Mouse (Mus musculus): ENCODE measurements around the gene Rasgef1b. TPM values are rescaled to one million over a fixed set of nuclear protein-coding genes. Genes with fewer than 3 reads are reported as not detected.
A peak's percentile ranks its signal among the peaks of the same experiment; 100 is the strongest.

Gene Rasgef1b
- polyA plus RNA-seq, 1 experiment from 2014 or later: 25.5 TPM

DNA sequence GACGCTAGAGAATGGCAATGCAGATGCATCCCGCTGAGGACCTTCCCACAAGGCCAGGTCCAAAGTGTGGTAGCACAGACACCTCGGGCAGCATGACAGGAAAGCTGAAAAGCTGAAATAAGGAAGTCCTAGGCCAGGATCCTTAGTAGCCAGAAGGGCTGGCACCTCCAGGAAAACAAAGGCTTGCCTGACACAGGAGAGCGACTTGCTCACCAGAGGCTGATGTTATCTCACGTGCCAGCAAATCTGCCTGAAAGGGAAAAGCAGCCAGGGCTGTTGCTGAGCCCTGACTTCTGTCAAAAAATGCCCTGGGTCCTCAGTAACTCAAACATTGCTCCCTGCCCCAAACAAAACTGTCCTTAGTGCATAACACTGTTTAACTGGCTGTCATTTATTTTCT lies 478.0 kb downstream of the Rasgef1b start:
- H3K4me2 ChIP-seq (ENCODE audit: low read depth, low read length, severe bottlenecking): peak overlapping the region; percentile 82
- H3K9ac ChIP-seq (ENCODE audit: low read length): no peak overlapping the region
- H3K4me3 ChIP-seq (ENCODE audit: low read depth, low read length): peak overlapping the region; percentile 65
- 35% methylated on average over 5 of the region's 5 CpGs for WGBS
- H3K4me1 ChIP-seq (replicated peaks; ENCODE audit: control insufficient read depth, insufficient read depth, low read length): peaks cover 11% of the 10 kb centered on the region
- DNase-seq (ENCODE audit: low spot score) (no peak), ATAC-seq (replicated peaks; ENCODE audit: low FRiP score) (no peak)
- no peaks in the 10 kb centered on the region for H3K9me3 ChIP-seq (ENCODE audit: control insufficient read depth, low read length)
- H3K36me3 ChIP-seq (ENCODE audit: control insufficient read depth, insufficient read depth, low read length): no peaks in the 10 kb centered on the region
- peaks cover 7% of the 10 kb centered on the region; the same call in 1 of the 2 replicates for H3K27me3 ChIP-seq (ENCODE audit: control insufficient read depth, insufficient read depth, low read length)
- no peak overlapping the region for H3K27ac ChIP-seq (ENCODE audit: low read depth, low read length)

DNA sequence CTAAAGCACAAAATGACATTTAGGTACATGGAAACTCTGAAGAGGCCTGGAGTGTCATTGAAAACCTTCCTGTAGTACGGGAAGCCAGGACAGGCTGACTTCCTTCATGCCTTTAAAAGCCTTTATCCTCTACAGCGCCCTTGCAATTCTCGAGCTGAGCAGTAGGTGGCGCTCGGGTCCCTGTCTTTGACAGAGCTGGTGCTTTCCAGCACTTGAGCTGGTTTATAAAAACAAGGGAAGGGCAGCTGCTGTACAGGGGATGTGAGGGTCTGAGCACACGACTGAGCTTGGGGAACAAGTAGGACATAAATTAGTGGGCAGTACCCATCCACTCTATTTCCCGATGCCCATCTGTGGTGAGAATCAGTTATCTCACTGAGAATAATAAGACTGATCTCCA lies 480.4 kb downstream of the Rasgef1b start:
- ATAC-seq (replicated peaks; ENCODE audit: low FRiP score) (0 out of 2 replicates have a peak, but pooled peaks have one; percentile 22), DNase-seq (ENCODE audit: low spot score) (peak; percentile 97)
- WGBS: 3% methylated on average over 7 of the region's 7 CpGs
- Histone ChIP-seq H3K27me3 (ENCODE audit: control insufficient read depth, insufficient read depth, low read length) (peaks cover 5% of the 10 kb centered on the region; the same call in 1 of the 2 replicates), H3K9me3 (ENCODE audit: control insufficient read depth, low read length) (no peaks in the 10 kb centered on the region), H3K27ac (ENCODE audit: low read depth, low read length) (no peak overlapping the region), H3K9ac (ENCODE audit: low read length) (no peak overlapping the region; the same call in 1 of the 2 replicates), H3K4me2 (ENCODE audit: low read depth, low read length, severe bottlenecking) (no peak overlapping the region), H3K36me3 (ENCODE audit: control insufficient read depth, insufficient read depth, low read length) (no peaks in the 10 kb centered on the region), H3K4me1 (replicated peaks; ENCODE audit: control insufficient read depth, insufficient read depth, low read length) (peaks cover 11% of the 10 kb centered on the region), H3K4me3 (ENCODE audit: low read depth, low read length) (no peak overlapping the region)

DNA sequence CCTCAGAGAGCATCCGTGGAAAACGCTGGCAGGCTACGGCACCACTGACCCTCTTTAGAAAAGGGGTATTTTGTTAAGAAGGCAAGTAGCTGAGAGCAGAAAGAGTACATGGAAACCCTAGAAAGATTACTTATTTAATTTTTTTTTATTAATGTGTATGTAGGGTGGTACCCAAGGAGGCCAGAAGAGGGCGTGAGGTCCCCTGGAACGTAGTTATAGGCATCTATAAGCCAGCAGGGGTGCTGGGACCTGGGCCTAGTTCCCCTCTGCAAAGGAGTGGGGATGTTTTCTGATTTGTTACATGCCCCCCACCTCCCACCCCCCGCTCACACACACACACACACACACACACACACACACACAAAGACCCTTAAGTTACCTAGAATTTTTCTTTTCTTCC lies 480.9 kb downstream of the Rasgef1b start:
- Histone ChIP-seq H3K4me3 (ENCODE audit: low read depth, low read length) (no peak overlapping the region), H3K27me3 (ENCODE audit: control insufficient read depth, insufficient read depth, low read length) (peaks cover 5% of the 10 kb centered on the region; the same call in 1 of the 2 replicates), H3K9me3 (ENCODE audit: control insufficient read depth, low read length) (no peaks in the 10 kb centered on the region), H3K27ac (ENCODE audit: low read depth, low read length) (no peak overlapping the region), H3K36me3 (ENCODE audit: control insufficient read depth, insufficient read depth, low read length) (no peaks in the 10 kb centered on the region), H3K4me1 (replicated peaks; ENCODE audit: control insufficient read depth, insufficient read depth, low read length) (peaks cover 11% of the 10 kb centered on the region), H3K4me2 (ENCODE audit: low read depth, low read length, severe bottlenecking) (no peak overlapping the region), H3K9ac (ENCODE audit: low read length) (no peak overlapping the region)
- WGBS: 91% methylated on average over 6 of the region's 6 CpGs
- ATAC-seq (replicated peaks; ENCODE audit: low FRiP score) (no peak), DNase-seq (ENCODE audit: low spot score) (no peak)

DNA sequence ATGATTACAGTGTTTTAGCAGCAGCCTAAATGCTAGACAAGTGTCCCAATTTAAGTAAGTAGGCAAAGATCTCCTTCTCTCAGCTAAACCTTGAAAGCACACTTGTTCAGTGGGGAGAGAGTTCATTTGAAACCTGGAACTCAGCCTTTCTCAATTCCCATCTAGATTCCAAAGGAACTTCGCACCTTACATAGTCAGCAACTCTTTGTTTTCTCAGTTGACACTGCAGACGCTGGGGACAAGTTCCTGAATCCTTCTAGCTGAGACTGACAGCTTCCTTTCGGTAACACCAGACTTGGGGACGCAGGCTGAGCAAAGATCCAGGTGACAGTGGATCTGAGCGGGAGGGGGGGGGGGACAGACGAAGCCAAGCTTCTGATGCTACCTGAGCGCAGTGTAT lies 481.4 kb downstream of the Rasgef1b start:
- Histone ChIP-seq H3K9ac (ENCODE audit: low read length) (no peak overlapping the region), H3K36me3 (ENCODE audit: control insufficient read depth, insufficient read depth, low read length) (no peaks in the 10 kb centered on the region), H3K9me3 (ENCODE audit: control insufficient read depth, low read length) (no peaks in the 10 kb centered on the region), H3K4me2 (ENCODE audit: low read depth, low read length, severe bottlenecking) (no peak overlapping the region), H3K4me3 (ENCODE audit: low read depth, low read length) (no peak overlapping the region), H3K27me3 (ENCODE audit: control insufficient read depth, insufficient read depth, low read length) (peaks cover 5% of the 10 kb centered on the region; the same call in 1 of the 2 replicates), H3K27ac (ENCODE audit: low read depth, low read length) (no peak overlapping the region; the same call in 1 of the 2 replicates), H3K4me1 (replicated peaks; ENCODE audit: control insufficient read depth, insufficient read depth, low read length) (peaks cover 11% of the 10 kb centered on the region)
- DNase-seq (ENCODE audit: low spot score) (no peak), ATAC-seq (replicated peaks; ENCODE audit: low FRiP score) (no peak)
- 80% methylated on average over 7 of the region's 7 CpGs for WGBS

DNA sequence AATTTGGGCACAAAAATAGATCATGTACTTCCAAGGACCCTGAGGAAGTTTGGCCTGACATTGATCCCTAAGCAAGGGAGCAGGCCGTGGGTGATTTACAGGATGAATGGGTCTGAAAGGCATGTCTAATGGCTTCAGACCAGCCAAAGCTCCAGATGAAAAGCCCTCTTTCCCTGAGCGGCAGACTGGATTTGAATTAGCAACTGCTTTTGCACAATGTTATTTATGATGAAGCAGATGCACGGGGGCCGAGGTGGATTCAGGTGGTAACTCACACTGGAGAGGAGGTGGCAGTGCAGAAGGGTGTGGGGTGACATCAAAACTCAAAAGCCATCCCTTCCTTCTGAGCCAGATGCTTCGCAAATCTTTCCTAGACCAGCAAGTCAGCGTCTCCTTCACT lies 481.9 kb downstream of the Rasgef1b start:
- WGBS: 36% methylated on average over 6 of the region's 6 CpGs
- Histone ChIP-seq H3K27me3 (ENCODE audit: control insufficient read depth, insufficient read depth, low read length) (peaks cover 5% of the 10 kb centered on the region; the same call in 1 of the 2 replicates), H3K4me2 (ENCODE audit: low read depth, low read length, severe bottlenecking) (no peak overlapping the region), H3K4me1 (replicated peaks; ENCODE audit: control insufficient read depth, insufficient read depth, low read length) (peaks cover 11% of the 10 kb centered on the region), H3K27ac (ENCODE audit: low read depth, low read length) (no peak overlapping the region; the same call in 1 of the 2 replicates), H3K36me3 (ENCODE audit: control insufficient read depth, insufficient read depth, low read length) (no peaks in the 10 kb centered on the region), H3K4me3 (ENCODE audit: low read depth, low read length) (no peak overlapping the region), H3K9ac (ENCODE audit: low read length) (no peak overlapping the region), H3K9me3 (ENCODE audit: control insufficient read depth, low read length) (no peaks in the 10 kb centered on the region)
- no peak for DNase-seq (ENCODE audit: low spot score)
- no peak for ATAC-seq (replicated peaks; ENCODE audit: low FRiP score)

DNA sequence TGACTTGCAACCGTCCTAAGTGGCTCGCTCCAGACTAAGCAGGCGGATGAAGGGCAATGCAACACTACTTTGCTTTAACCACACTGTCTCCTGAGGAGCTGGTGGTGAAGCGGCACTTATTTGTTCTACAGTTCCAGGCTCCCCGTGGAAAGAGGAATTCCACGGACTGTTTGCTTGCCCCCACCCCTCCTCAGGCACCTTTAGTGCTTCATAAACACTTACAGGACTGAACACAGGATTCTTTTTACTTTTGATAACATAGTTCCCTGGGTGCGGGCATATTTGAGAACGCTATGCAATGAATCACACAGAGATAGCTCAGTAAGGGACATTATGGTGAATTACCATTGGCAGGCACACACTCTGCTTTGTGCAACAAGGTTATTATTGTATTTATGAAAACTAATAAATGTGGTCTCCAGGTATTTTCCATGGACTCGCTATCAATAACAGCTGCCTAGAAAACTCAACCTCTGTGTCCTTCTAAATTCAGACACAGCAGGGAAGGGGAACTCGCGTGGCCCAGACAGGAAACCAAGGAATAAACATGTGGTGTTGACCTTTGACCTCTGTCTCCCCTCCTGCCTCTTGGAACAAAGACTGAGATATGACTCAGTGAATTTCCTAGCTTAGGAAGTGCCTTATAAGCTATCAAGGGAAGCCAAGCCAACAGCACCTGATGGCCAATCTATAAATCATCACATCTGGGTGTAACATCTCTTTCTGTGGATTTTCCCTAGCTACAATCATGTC lies 486.7 kb downstream of the Rasgef1b start:
- Histone ChIP-seq H3K27me3 (ENCODE audit: control insufficient read depth, insufficient read depth, low read length) (no peaks in the 10 kb centered on the region), H3K27ac (ENCODE audit: low read depth, low read length) (no peak overlapping the region), H3K4me1 (replicated peaks; ENCODE audit: control insufficient read depth, insufficient read depth, low read length) (peaks cover 6% of the 10 kb centered on the region), H3K4me2 (ENCODE audit: low read depth, low read length, severe bottlenecking) (no peak overlapping the region), H3K9ac (ENCODE audit: low read length) (no peak overlapping the region), H3K36me3 (ENCODE audit: control insufficient read depth, insufficient read depth, low read length) (no peaks in the 10 kb centered on the region), H3K9me3 (ENCODE audit: control insufficient read depth, low read length) (no peaks in the 10 kb centered on the region), H3K4me3 (ENCODE audit: low read depth, low read length) (no peak overlapping the region)
- DNase-seq (ENCODE audit: low spot score) (no peak), ATAC-seq (replicated peaks; ENCODE audit: low FRiP score) (no peak)
- WGBS: 77% methylated on average over 11 of the region's 11 CpGs

DNA sequence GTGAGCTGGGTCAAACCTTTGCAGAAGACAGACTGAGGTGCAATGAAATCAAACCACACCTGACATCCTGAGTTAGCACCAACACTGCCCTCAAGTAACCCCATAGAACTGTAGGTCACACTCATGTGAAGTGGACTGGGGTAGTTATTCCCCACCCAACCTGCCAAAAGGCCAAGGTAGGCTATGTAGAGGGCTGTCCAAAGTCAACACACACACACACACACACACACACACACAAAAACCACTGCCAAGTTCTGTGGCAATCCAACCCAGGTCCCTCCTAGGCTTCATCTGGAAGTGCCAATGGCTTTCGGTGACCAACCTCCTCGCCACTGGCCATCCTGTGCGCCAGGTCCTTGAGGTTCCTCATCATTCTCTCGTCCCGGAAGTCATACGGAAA lies 488.4 kb downstream of the Rasgef1b start:
- Histone ChIP-seq H3K4me3 (ENCODE audit: low read depth, low read length) (no peak overlapping the region), H3K36me3 (ENCODE audit: control insufficient read depth, insufficient read depth, low read length) (no peaks in the 10 kb centered on the region), H3K4me1 (replicated peaks; ENCODE audit: control insufficient read depth, insufficient read depth, low read length) (no peaks in the 10 kb centered on the region), H3K9ac (ENCODE audit: low read length) (no peak overlapping the region), H3K4me2 (ENCODE audit: low read depth, low read length, severe bottlenecking) (no peak overlapping the region), H3K9me3 (ENCODE audit: control insufficient read depth, low read length) (no peaks in the 10 kb centered on the region), H3K27me3 (ENCODE audit: control insufficient read depth, insufficient read depth, low read length) (no peaks in the 10 kb centered on the region), H3K27ac (ENCODE audit: low read depth, low read length) (no peak overlapping the region)
- no peak for DNase-seq (ENCODE audit: low spot score)
- no peak for ATAC-seq (replicated peaks; ENCODE audit: low FRiP score)
- 96% methylated on average over 6 of the region's 6 CpGs for WGBS

DNA sequence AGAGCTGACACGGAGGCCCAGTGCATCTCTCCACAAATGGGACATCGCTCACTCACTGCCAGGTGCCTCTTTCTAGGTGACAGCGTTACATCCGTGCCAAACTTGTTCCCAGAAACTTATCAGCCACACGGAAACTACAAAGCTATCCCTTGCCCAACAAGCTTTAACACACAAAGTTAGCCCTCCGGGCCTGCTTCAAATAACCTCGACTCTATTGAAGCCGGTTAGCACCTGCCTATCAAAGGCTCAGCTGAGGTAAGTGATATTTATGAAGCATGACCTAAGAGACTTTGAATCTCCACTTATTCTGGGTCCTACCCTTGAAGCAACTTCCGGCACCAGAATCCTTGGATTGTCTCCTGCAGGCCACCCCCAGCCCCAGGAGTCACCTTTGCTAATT lies 489.2 kb downstream of the Rasgef1b start:
- Histone ChIP-seq H3K4me1 (replicated peaks; ENCODE audit: control insufficient read depth, insufficient read depth, low read length) (no peaks in the 10 kb centered on the region), H3K36me3 (ENCODE audit: control insufficient read depth, insufficient read depth, low read length) (no peaks in the 10 kb centered on the region), H3K9me3 (ENCODE audit: control insufficient read depth, low read length) (no peaks in the 10 kb centered on the region), H3K4me3 (ENCODE audit: low read depth, low read length) (no peak overlapping the region), H3K9ac (ENCODE audit: low read length) (no peak overlapping the region), H3K4me2 (ENCODE audit: low read depth, low read length, severe bottlenecking) (no peak overlapping the region), H3K27me3 (ENCODE audit: control insufficient read depth, insufficient read depth, low read length) (no peaks in the 10 kb centered on the region), H3K27ac (ENCODE audit: low read depth, low read length) (no peak overlapping the region)
- DNase-seq (ENCODE audit: low spot score) (no peak), ATAC-seq (replicated peaks; ENCODE audit: low FRiP score) (no peak)
- 92% methylated on average over 9 of the region's 9 CpGs for WGBS

DNA sequence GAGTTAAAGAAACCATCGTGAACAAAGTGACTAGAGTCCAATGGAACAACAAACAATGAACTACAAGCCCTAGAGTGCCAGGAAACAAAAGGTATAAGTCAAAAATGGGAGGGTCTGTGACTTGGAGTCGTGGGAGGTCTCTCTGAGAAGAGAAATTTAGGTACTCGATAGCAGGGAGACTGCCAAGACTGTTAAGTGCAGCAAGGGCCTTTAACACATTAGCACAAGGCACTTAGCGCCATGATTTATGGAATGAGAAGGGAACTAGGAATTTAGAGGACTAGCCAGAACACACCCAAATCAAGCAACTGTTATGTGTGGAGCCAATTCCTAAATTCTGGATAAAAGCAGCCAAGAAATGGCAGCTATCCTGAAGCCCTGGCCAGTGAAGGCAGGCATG lies 490.7 kb downstream of the Rasgef1b start:
- H3K9ac ChIP-seq (ENCODE audit: low read length): no peak overlapping the region
- no peaks in the 10 kb centered on the region for H3K27me3 ChIP-seq (ENCODE audit: control insufficient read depth, insufficient read depth, low read length)
- 91% methylated on average over 4 of the region's 4 CpGs for WGBS
- no peaks in the 10 kb centered on the region for H3K9me3 ChIP-seq (ENCODE audit: control insufficient read depth, low read length)
- H3K27ac ChIP-seq (ENCODE audit: low read depth, low read length): no peak overlapping the region
- ATAC-seq (replicated peaks; ENCODE audit: low FRiP score): no peak
- H3K4me2 ChIP-seq (ENCODE audit: low read depth, low read length, severe bottlenecking): no peak overlapping the region
- H3K36me3 ChIP-seq (ENCODE audit: control insufficient read depth, insufficient read depth, low read length): no peaks in the 10 kb centered on the region
- no peaks in the 10 kb centered on the region for H3K4me1 ChIP-seq (replicated peaks; ENCODE audit: control insufficient read depth, insufficient read depth, low read length)
- no peak overlapping the region for H3K4me3 ChIP-seq (ENCODE audit: low read depth, low read length)
- DNase-seq (ENCODE audit: low spot score): no peak
